Mouse (Mus musculus): ENCODE results near the gene Rtkn. TPM values are rescaled to one million over a fixed set of nuclear protein-coding genes. Genes with fewer than 3 reads are reported as not detected.

Rtkn gene
- total RNA-seq, 2 experiments from 2014 or later = 9.3 to 11.7 TPM

- DNase-seq (ENCODE audit: low spot score) = no peak
Observed at GRCm38 (mm10) chr6:83171063-83171462, 35.8 kb downstream of the Rtkn start.

- no peak for DNase-seq (ENCODE audit: low spot score)
Observed at GRCm38 (mm10) chr6:83172240-83172920, 37.1 kb downstream of the Rtkn start.

GRCm38 (mm10) chr6:83175996-83176395, 40.7 kb downstream of the Rtkn start:
- DNase-seq (ENCODE audit: low spot score) = peak; percentile 74

- DNase-seq (ENCODE audit: low spot score) = no peak
Observed at GRCm38 (mm10) chr6:83179390-83180117, 44.3 kb downstream of the Rtkn start.

- no peak for DNase-seq (ENCODE audit: low spot score)
Observed at GRCm38 (mm10) chr6:83180605-83181004, 45.3 kb downstream of the Rtkn start.

- no peak for DNase-seq (ENCODE audit: low spot score)
Observed at GRCm38 (mm10) chr6:83184858-83185435, 49.7 kb downstream of the Rtkn start.

- peak; percentile 31 for DNase-seq (ENCODE audit: low spot score)
Observed at GRCm38 (mm10) chr6:83185895-83186861, 50.9 kb downstream of the Rtkn start.

- DNase-seq (ENCODE audit: low spot score) = no peak
Observed at GRCm38 (mm10) chr6:83186946-83187345, 51.7 kb downstream of the Rtkn start.

GRCm38 (mm10) chr6:83193571-83193970, 58.3 kb downstream of the Rtkn start:
- DNase-seq (ENCODE audit: low spot score) = no peak

- DNase-seq (ENCODE audit: low spot score) = no peak
Observed at GRCm38 (mm10) chr6:83197345-83198004, 62.2 kb downstream of the Rtkn start.

Small RNAs within 50 kb of the gene (microRNA-seq; reads per million reads assigned to microRNA genes)
- not detected for gene Mir3470a

Other genes starting within 250 kb of the Rtkn start
- under 1 TPM in 1 of 2 experiments, not detected in 1; 0.07 TPM for gene Sema4f, start 195.7 kb upstream of the Rtkn start, total RNA-seq (2021)
- gene M1ap, start 188.6 kb upstream of the Rtkn start, total RNA-seq (2021) = not detected
- 1 to 10 TPM; 1.1 to 1.4 TPM for gene Dok1, start 102.0 kb upstream of the Rtkn start, total RNA-seq (2021)
- gene Loxl3, start 101.3 kb upstream of the Rtkn start, total RNA-seq (2021) = 1 to 10 TPM; 1.2 to 1.4 TPM
- gene Aup1, start 80.9 kb upstream of the Rtkn start, total RNA-seq (2021) = 100 to 1,000 TPM in 1 of 2 experiments, 10 to 100 TPM in 1; 94.0 to 101 TPM
- gene Htra2, start 80.2 kb upstream of the Rtkn start, total RNA-seq (2021) = 10 to 100 TPM; 15.3 to 17.4 TPM
- under 1 TPM; 0.27 to 0.45 TPM for gene Dqx1, start 77.6 kb upstream of the Rtkn start, total RNA-seq (2021)
- gene Tlx2, start 65.2 kb upstream of the Rtkn start, total RNA-seq (2021) = not detected
- 1 to 10 TPM; 9.1 to 9.3 TPM for gene Pcgf1, start 57.6 kb upstream of the Rtkn start, total RNA-seq (2021)
- under 1 TPM; 0.28 to 0.39 TPM for gene Lbx2, start 49.1 kb upstream of the Rtkn start, total RNA-seq (2021)
- under 1 TPM; 0.90 to 0.94 TPM for gene Ccdc142, start 33.9 kb upstream of the Rtkn start, total RNA-seq (2021)
- gene Gm42688, start 33.8 kb upstream of the Rtkn start, total RNA-seq (2021) = under 1 TPM; 0.53 to 0.76 TPM
- gene Mrpl53, start 26.4 kb upstream of the Rtkn start, total RNA-seq (2021) = 100 to 1,000 TPM; 102 TPM
- 1 to 10 TPM; 6.2 to 6.5 TPM for gene Mogs, start 20.0 kb upstream of the Rtkn start, total RNA-seq (2021)
- 10 to 100 TPM; 46.4 to 46.7 TPM for gene Wbp1, start 13.9 kb upstream of the Rtkn start, total RNA-seq (2021)
- 10 to 100 TPM; 15.6 to 15.7 TPM for gene Ino80b, start 10.0 kb upstream of the Rtkn start, total RNA-seq (2021)
- gene Wdr54, start 20.9 kb downstream of the Rtkn start, total RNA-seq (2021) = 1 to 10 TPM; 1.2 to 1.9 TPM
- under 1 TPM in 1 of 2 experiments, not detected in 1; 0.14 TPM for gene 1700003E16Rik, start 20.9 kb downstream of the Rtkn start, total RNA-seq (2021)
- gene Dctn1, start 30.5 kb downstream of the Rtkn start, total RNA-seq (2021) = 100 to 1,000 TPM; 124 to 133 TPM
- not detected for gene Slc4a5, start 84.4 kb downstream of the Rtkn start, total RNA-seq (2021)
- gene Mthfd2, start 190.4 kb downstream of the Rtkn start, total RNA-seq (2021) = 1 to 10 TPM; 3.0 to 3.2 TPM
- 10 to 100 TPM in 1 of 2 experiments, 1 to 10 TPM in 1; 8.0 to 12.4 TPM for gene Mob1a, start 190.6 kb downstream of the Rtkn start, total RNA-seq (2021)
- gene Bola3, start 213.7 kb downstream of the Rtkn start, total RNA-seq (2021) = 100 to 1,000 TPM; 249 to 275 TPM